Mouse (Mus musculus): Measurements from ENCODE around the gene Cab39. TPM values are rescaled to one million over a fixed set of nuclear protein-coding genes. Genes with fewer than 3 reads are reported as not detected.

Gene Cab39
- 143 TPM for polyA plus RNA-seq (2015; fragmentation: Illumina TruSeq; extraction: RNeasy Lipid Tissue Mini Kit (QIAGEN cat#74804); ENCODE audit: low read depth, low replicate concordance)

DNA sequence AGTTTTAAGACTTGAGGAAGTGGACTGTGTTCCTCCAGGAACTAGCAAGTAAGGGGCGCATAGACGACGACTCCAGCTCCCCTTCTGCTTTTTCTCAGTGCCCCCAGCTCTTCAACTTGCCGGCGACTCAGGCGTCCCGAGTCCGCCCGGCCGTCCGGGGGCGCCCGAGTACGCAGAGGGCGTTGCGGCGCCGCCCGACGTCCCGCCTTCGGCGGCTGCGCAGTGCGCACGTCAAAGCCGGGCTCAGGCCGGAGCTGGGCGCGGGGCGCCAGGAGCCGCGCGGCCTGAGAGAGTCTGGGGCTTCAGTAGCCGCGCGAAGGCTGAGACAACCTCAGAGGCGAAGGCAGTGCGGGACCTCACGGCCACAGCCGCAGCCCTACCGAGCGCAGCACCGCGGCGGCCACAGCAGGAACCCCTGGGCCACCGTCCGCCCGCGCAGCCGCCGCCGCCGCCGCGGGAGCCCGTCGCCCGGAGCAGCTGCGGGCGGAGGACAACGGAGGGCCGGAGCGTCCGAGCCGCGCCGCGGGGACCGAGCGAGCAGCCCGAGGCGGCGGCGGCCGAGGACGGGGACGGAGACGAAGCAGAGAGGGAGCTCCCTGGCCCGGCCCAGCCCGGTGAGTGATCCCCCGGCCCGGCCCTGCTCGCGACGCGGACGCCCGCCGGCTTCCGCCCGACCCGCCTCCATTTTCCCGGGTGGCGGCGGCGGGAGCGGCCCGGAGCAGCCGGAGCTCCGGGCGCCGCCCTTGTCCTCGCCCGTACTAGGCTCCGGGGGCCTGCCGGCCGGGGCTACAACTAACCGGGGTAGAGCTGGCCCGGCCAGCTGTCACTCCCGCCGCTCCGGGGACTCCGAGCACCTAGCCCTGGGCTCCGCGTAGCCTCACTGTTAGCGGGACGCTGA lies at the start of gene Cab39:
TSS of gene Cab39 (plus strand) at position 234 of the 898 bp plus-strand sequence.

DNA sequence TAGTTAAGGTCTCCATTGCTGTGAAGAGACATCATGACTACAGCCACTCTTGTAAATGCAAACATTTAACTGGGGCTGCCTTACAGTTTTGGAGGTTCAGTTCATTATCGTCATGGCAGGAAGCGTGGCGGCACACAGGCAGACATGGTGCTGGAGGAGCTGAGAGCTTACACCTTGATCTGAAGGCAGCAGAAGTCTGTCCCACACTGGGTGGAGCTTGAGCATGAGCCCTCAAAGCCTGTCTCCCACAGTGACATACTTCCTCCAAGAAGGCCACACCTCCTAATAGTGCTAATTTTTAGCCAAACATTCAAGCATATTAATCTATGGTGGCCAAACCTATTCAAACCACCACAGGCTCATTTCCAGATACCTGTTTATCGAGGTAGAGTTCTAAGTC lies 14.8 kb upstream of the Cab39 start, which contains the start of gene A630001G21Rik:
TSS of gene A630001G21Rik (minus strand) at position 208 of the 400 bp plus-strand sequence.

DNA sequence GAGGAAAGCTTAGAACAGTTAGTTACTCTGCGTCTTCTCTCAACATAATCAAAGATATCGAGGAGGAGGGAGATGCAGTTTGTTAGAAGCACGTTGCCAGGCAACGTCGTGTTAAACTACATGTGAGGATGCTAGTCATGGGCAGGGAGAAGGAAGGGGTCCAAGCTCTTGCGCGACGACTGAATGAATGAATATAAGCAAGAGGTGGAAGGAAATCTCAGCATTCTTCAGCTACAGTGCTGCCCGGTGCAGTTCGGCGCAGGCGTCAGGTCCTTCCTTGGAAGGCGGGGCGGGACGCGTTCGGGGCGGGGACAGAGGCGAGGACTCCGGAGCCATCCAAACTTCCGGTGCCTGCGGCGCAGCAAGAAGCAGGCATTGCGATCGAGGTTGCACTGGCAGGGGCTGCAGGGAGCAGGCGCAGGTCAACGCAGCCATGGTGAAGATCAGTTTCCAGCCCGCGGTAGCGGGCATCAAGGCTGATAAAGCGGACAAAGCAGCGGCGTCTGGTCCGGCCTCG lies 101.0 kb downstream of the Cab39 start, which contains the start of gene Itm2c:
TSS of gene Itm2c (plus strand) at position 51 of the 517 bp plus-strand sequence.

Other genes starting within 250 kb of the Cab39 start
- not detected for gene G530012D18Rik, start 217.8 kb upstream of the Cab39 start, polyA plus RNA-seq (2015; fragmentation: Illumina TruSeq; extraction: RNeasy Lipid Tissue Mini Kit (QIAGEN cat#74804); ENCODE audit: low read depth, low replicate concordance)
- 1.9 TPM for gene Sp110, start 194.6 kb upstream of the Cab39 start, polyA plus RNA-seq (2015; fragmentation: Illumina TruSeq; extraction: RNeasy Lipid Tissue Mini Kit (QIAGEN cat#74804); ENCODE audit: low read depth, low replicate concordance)
- gene Sp140, start 193.1 kb upstream of the Cab39 start, polyA plus RNA-seq (2015; fragmentation: Illumina TruSeq; extraction: RNeasy Lipid Tissue Mini Kit (QIAGEN cat#74804); ENCODE audit: low read depth, low replicate concordance): 2.2 TPM
- gene Sp100, start 143.5 kb upstream of the Cab39 start, polyA plus RNA-seq (2015; fragmentation: Illumina TruSeq; extraction: RNeasy Lipid Tissue Mini Kit (QIAGEN cat#74804); ENCODE audit: low read depth, low replicate concordance): 6.6 TPM
- 0.65 TPM for gene A630001G21Rik, start 14.8 kb upstream of the Cab39 start, polyA plus RNA-seq (2015; fragmentation: Illumina TruSeq; extraction: RNeasy Lipid Tissue Mini Kit (QIAGEN cat#74804); ENCODE audit: low read depth, low replicate concordance)
- 732 TPM for gene Itm2c, start 100.8 kb downstream of the Cab39 start, polyA plus RNA-seq (2015; fragmentation: Illumina TruSeq; extraction: RNeasy Lipid Tissue Mini Kit (QIAGEN cat#74804); ENCODE audit: low read depth, low replicate concordance)
- gene 4933407L21Rik, start 135.0 kb downstream of the Cab39 start, polyA plus RNA-seq (2015; fragmentation: Illumina TruSeq; extraction: RNeasy Lipid Tissue Mini Kit (QIAGEN cat#74804); ENCODE audit: low read depth, low replicate concordance): 8.6 TPM
- 0.19 TPM for gene Gpr55, start 167.6 kb downstream of the Cab39 start, polyA plus RNA-seq (2015; fragmentation: Illumina TruSeq; extraction: RNeasy Lipid Tissue Mini Kit (QIAGEN cat#74804); ENCODE audit: low read depth, low replicate concordance)
- gene Spata3, start 223.4 kb downstream of the Cab39 start, polyA plus RNA-seq (2015; fragmentation: Illumina TruSeq; extraction: RNeasy Lipid Tissue Mini Kit (QIAGEN cat#74804); ENCODE audit: low read depth, low replicate concordance): 0.58 TPM